Mouse (Mus musculus): ENCODE data around the gene Srpx. TPM values are rescaled to one million over a fixed set of nuclear protein-coding genes. Genes with fewer than 3 reads are reported as not detected.

The Srpx gene
- polyA plus RNA-seq (2014; fragmentation: Nextera tagmentation; extraction: Ambion mirVana): 0.76 and 3.1 TPM in 2 replicates

DNA sequence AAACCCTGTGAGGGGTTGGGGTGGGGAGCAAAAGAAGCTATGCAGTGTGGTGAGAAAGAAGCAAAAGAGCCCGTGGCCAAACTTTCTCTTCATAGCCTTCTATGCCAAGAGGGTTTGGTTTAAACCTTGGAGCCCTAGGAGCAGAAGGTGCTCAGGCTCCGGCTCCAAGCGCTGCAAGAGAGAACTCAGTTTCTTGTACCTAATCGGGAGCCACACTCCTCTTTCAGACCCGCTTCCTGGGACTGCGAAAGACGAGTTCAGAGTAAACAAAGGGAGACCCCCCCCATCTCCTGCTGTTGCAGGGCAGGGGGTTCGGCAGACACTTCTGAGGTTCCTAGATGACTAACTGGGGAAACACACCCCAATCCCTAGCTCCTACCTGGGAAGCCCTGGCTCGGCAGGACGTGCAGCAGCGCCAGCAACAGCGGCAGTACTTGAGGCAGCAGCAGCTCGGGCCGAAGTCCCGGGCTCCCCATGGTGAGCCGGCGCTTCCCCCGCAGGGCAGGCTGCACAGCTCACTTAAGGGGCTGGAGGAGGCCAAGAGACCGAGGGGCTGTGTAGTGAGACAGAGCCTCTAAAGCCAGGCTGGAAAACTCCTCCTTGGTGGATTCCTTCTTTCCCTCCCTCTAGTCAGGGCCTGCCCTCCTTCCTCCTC lies at the start of gene Srpx:
Gene Srpx, minus strand, starts transcription at position 645 of the 655 bp plus-strand sequence.
- DNase-seq (peak; percentile 50), ATAC-seq (ENCODE audit: low FRiP score, low TSS enrichment) (peak; percentile 34; the same call in 1 of the 2 replicates)
- Histone ChIP-seq H3K27me3 (ENCODE audit: control insufficient read depth, insufficient read depth, low read length) (no peaks in the 10 kb centered on the region), H3K27ac (replicated peaks; ENCODE audit: low read depth, low read length) (no peak within 1 kb of the TSS), H3K4me2 (ENCODE audit: low read length) (peak within 1 kb of the TSS; percentile 55), H3K36me3 (ENCODE audit: control insufficient read depth, insufficient read depth, low read length) (no peaks in the 10 kb centered on the region), H3K9ac (replicated peaks; ENCODE audit: low read length) (peak within 1 kb of the TSS; percentile 43; the same call in 1 of the 2 replicates), H3K4me3 (replicated peaks; ENCODE audit: low read depth, low read length) (peak within 1 kb of the TSS; percentile 28), H3K9me3 (ENCODE audit: control insufficient read depth, low read length) (no peaks in the 10 kb centered on the region), H3K4me1 (ENCODE audit: control insufficient read depth, insufficient read depth, low read length) (no peaks in the 10 kb centered on the region)
- 23% methylated on average over 19 of the region's 19 CpGs for WGBS

DNA sequence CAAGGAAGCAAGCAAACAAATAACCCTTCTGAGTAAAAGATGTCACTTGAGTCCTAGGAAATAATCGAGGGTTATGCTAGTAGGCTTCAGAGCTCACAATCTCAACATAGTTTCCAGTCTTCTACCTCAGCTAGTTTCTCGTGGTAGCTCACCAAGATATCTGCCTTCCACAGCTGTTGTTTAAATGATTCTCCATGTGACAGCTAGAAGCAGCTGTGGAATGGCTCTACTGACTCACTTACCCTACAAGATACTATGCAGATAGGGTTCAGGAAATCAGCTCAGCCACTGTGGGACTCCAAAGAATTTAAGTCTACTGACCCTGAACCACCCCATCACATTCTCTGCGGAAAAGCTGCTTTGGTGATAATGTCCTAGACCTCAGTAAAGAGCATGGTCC lies 34.9 kb upstream of the Srpx start:
- ATAC-seq (ENCODE audit: low FRiP score, low TSS enrichment): no peak
- H3K9me3 ChIP-seq (ENCODE audit: control insufficient read depth, low read length): no peaks in the 10 kb centered on the region
- no peak overlapping the region for H3K4me3 ChIP-seq (replicated peaks; ENCODE audit: low read depth, low read length)
- H3K4me2 ChIP-seq (ENCODE audit: low read length): no peak overlapping the region
- no peaks in the 10 kb centered on the region for H3K4me1 ChIP-seq (ENCODE audit: control insufficient read depth, insufficient read depth, low read length)
- no peaks in the 10 kb centered on the region for H3K27me3 ChIP-seq (ENCODE audit: control insufficient read depth, insufficient read depth, low read length)
- no peak for DNase-seq
- H3K9ac ChIP-seq (replicated peaks; ENCODE audit: low read length): no peak overlapping the region
- H3K36me3 ChIP-seq (ENCODE audit: control insufficient read depth, insufficient read depth, low read length): no peaks in the 10 kb centered on the region
- 53% methylated on average over 3 of the region's 3 CpGs for WGBS
- no peak overlapping the region for H3K27ac ChIP-seq (replicated peaks; ENCODE audit: low read depth, low read length)

DNA sequence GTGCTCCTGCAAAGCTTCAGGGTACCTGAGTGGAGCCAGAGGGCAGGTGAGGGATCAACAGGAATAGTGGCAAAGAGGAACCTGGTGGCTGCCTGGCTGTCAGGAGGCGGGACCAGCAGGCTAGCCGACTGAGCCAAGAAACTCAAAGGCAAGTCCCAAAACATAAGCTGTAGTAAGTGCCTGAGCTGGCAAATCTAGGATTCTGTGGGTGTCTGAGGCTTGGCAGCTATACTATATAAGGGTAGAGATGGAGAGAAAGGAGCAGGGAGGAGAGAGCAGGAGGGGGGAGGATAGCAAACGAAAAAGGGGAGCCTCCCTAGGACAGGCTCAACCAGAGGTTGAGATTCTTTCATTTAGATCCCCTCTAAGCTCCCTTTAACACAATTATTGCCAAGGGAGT lies 1.7 kb downstream of the Srpx start:
- Histone ChIP-seq H3K4me2 (ENCODE audit: low read length) (no peak overlapping the region), H3K4me3 (replicated peaks; ENCODE audit: low read depth, low read length) (no peak overlapping the region), H3K27me3 (ENCODE audit: control insufficient read depth, insufficient read depth, low read length) (no peaks in the 10 kb centered on the region), H3K27ac (replicated peaks; ENCODE audit: low read depth, low read length) (no peak overlapping the region), H3K36me3 (ENCODE audit: control insufficient read depth, insufficient read depth, low read length) (no peaks in the 10 kb centered on the region), H3K9ac (replicated peaks; ENCODE audit: low read length) (no peak overlapping the region), H3K4me1 (ENCODE audit: control insufficient read depth, insufficient read depth, low read length) (no peaks in the 10 kb centered on the region), H3K9me3 (ENCODE audit: control insufficient read depth, low read length) (no peaks in the 10 kb centered on the region)
- no peak for DNase-seq
- no peak for ATAC-seq (ENCODE audit: low FRiP score, low TSS enrichment)
- 50% methylated on average over 3 of the region's 3 CpGs for WGBS

DNA sequence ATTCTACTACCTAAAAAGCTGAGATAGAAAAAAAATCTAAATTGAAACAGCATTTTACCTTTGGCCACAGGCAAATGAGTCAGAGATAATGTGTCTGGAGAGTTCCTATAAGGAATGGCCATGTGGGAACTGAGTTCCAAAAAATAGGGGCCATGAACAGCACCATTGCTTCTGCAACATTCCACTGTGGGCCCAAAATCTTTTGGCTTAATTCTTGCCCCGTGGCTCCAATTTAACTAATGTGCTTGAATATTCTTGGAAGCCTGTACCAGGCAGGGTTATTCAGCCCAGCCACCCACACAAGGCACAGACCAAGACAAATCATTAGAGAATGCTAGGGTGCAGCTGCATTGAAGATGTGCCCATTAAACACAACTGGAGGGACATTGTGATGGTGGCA lies 6.8 kb downstream of the Srpx start:
- no peaks in the 10 kb centered on the region for H3K27me3 ChIP-seq (ENCODE audit: control insufficient read depth, insufficient read depth, low read length)
- no peak overlapping the region for H3K9ac ChIP-seq (replicated peaks; ENCODE audit: low read length)
- H3K36me3 ChIP-seq (ENCODE audit: control insufficient read depth, insufficient read depth, low read length): no peaks in the 10 kb centered on the region
- no peak for DNase-seq
- no peaks in the 10 kb centered on the region for H3K4me1 ChIP-seq (ENCODE audit: control insufficient read depth, insufficient read depth, low read length)
- H3K9me3 ChIP-seq (ENCODE audit: control insufficient read depth, low read length): no peaks in the 10 kb centered on the region
- H3K4me3 ChIP-seq (replicated peaks; ENCODE audit: low read depth, low read length): no peak overlapping the region
- H3K27ac ChIP-seq (replicated peaks; ENCODE audit: low read depth, low read length): no peak overlapping the region
- no peak for ATAC-seq (ENCODE audit: low FRiP score, low TSS enrichment)
- no peak overlapping the region for H3K4me2 ChIP-seq (ENCODE audit: low read length)
- 70% methylated on average over 1 of the region's 1 CpGs for WGBS

DNA sequence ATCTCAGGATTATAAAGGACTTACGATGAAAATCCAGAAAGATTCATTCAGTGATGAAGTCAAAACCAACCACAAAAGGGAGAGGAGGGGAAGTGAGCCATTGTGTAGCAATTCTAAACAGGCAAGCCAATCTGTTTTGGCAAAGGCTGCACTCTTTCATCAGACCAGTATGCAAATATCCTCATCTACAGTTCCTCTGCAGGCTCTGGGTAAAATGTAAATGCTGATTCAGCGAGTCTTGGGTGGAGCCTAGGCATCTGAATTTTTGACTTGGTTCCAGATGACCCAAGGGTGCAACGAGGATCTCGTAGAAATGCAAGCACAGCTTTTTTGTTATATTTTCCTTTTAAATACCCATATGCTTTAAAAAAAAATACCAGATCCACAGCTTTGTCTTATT lies 9.0 kb downstream of the Srpx start:
- no peaks in the 10 kb centered on the region for H3K4me1 ChIP-seq (ENCODE audit: control insufficient read depth, insufficient read depth, low read length)
- ATAC-seq (ENCODE audit: low FRiP score, low TSS enrichment) (no peak), DNase-seq (no peak)
- H3K9ac ChIP-seq (replicated peaks; ENCODE audit: low read length): no peak overlapping the region
- no peaks in the 10 kb centered on the region for H3K9me3 ChIP-seq (ENCODE audit: control insufficient read depth, low read length)
- no peaks in the 10 kb centered on the region for H3K27me3 ChIP-seq (ENCODE audit: control insufficient read depth, insufficient read depth, low read length)
- no peak overlapping the region for H3K27ac ChIP-seq (replicated peaks; ENCODE audit: low read depth, low read length)
- 60% methylated on average over 4 of the region's 4 CpGs for WGBS
- no peaks in the 10 kb centered on the region for H3K36me3 ChIP-seq (ENCODE audit: control insufficient read depth, insufficient read depth, low read length)
- H3K4me3 ChIP-seq (replicated peaks; ENCODE audit: low read depth, low read length): no peak overlapping the region
- H3K4me2 ChIP-seq (ENCODE audit: low read length): no peak overlapping the region

DNA sequence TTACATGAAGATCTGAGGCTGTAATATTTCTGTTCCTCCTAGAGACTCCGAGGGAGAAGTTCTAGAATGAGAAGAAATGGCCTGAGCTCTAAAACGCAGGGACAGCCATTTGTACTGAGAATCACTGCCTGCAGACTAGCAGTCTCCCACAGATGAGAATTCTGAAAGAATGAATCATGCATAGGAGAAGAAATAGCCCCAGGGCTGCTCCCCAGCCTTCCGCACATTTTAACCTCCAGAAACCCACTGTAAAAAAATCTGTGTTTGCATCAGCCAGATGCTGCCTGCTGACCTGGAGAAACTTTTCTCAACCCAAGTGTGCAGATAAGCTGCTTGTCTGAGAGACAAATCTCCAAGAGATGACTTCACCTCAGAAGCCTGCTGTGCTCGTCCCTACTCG lies 12.0 kb downstream of the Srpx start:
- ATAC-seq (ENCODE audit: low FRiP score, low TSS enrichment) (no peak), DNase-seq (no peak)
- H3K4me2 ChIP-seq (ENCODE audit: low read length): no peak overlapping the region
- no peaks in the 10 kb centered on the region for H3K4me1 ChIP-seq (ENCODE audit: control insufficient read depth, insufficient read depth, low read length)
- no peaks in the 10 kb centered on the region for H3K36me3 ChIP-seq (ENCODE audit: control insufficient read depth, insufficient read depth, low read length)
- no peak overlapping the region for H3K27ac ChIP-seq (replicated peaks; ENCODE audit: low read depth, low read length)
- H3K4me3 ChIP-seq (replicated peaks; ENCODE audit: low read depth, low read length): no peak overlapping the region
- H3K27me3 ChIP-seq (ENCODE audit: control insufficient read depth, insufficient read depth, low read length): no peaks in the 10 kb centered on the region
- no peak overlapping the region for H3K9ac ChIP-seq (replicated peaks; ENCODE audit: low read length)
- H3K9me3 ChIP-seq (ENCODE audit: control insufficient read depth, low read length): no peaks in the 10 kb centered on the region
- 78% methylated on average over 5 of the region's 5 CpGs for WGBS

DNA sequence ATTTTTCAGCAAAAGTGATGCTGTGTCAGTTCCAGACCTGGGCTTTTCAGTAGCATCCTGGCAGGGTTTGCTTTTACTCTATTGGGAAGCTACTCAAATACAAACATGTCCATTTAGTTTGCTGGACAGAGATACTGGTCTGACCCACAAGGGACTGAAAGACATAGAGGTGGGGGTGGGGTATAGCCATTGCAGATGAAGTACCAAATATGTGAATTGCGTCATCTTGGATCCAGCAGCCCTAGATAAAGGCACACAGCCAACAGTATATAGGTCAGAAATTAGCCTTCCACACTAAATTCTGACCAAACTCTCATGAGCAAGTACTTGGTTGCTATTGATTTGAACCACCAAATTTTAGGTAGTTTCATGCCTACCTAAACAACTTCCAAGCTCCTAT lies 14.8 kb downstream of the Srpx start:
- Histone ChIP-seq H3K4me3 (replicated peaks; ENCODE audit: low read depth, low read length) (no peak overlapping the region), H3K27ac (replicated peaks; ENCODE audit: low read depth, low read length) (no peak overlapping the region), H3K9me3 (ENCODE audit: control insufficient read depth, low read length) (no peaks in the 10 kb centered on the region), H3K36me3 (ENCODE audit: control insufficient read depth, insufficient read depth, low read length) (no peaks in the 10 kb centered on the region), H3K4me1 (ENCODE audit: control insufficient read depth, insufficient read depth, low read length) (no peaks in the 10 kb centered on the region), H3K4me2 (ENCODE audit: low read length) (no peak overlapping the region), H3K27me3 (ENCODE audit: control insufficient read depth, insufficient read depth, low read length) (no peaks in the 10 kb centered on the region), H3K9ac (replicated peaks; ENCODE audit: low read length) (no peak overlapping the region)
- no peak for DNase-seq
- WGBS: 92% methylated on average over 1 of the region's 1 CpGs
- no peak for ATAC-seq (ENCODE audit: low FRiP score, low TSS enrichment)

DNA sequence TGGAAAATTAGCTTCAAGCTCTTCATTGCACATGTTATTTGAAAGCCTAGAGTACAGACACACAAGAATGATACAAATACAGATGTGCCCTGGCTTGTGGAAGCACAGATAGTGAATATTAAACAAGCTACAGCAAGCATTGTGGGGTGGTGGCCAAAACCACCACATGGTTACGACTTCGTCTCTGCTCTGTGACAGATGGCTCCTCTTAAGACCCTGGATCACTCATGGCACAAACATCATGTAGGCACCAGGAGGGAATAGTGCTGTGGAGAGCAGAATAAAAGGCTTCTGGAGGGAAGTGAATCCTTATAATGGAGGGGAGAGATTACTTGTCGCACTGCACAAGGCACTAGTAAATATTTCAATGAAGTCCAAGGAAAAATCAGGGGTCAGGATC lies 21.7 kb downstream of the Srpx start:
- Histone ChIP-seq H3K36me3 (ENCODE audit: control insufficient read depth, insufficient read depth, low read length) (no peaks in the 10 kb centered on the region), H3K27ac (replicated peaks; ENCODE audit: low read depth, low read length) (no peak overlapping the region), H3K4me3 (replicated peaks; ENCODE audit: low read depth, low read length) (no peak overlapping the region), H3K4me1 (ENCODE audit: control insufficient read depth, insufficient read depth, low read length) (no peaks in the 10 kb centered on the region), H3K9ac (replicated peaks; ENCODE audit: low read length) (no peak overlapping the region), H3K9me3 (ENCODE audit: control insufficient read depth, low read length) (no peaks in the 10 kb centered on the region), H3K4me2 (ENCODE audit: low read length) (no peak overlapping the region), H3K27me3 (ENCODE audit: control insufficient read depth, insufficient read depth, low read length) (no peaks in the 10 kb centered on the region)
- WGBS: 72% methylated on average over 3 of the region's 3 CpGs
- ATAC-seq (ENCODE audit: low FRiP score, low TSS enrichment): no peak
- no peak for DNase-seq

DNA sequence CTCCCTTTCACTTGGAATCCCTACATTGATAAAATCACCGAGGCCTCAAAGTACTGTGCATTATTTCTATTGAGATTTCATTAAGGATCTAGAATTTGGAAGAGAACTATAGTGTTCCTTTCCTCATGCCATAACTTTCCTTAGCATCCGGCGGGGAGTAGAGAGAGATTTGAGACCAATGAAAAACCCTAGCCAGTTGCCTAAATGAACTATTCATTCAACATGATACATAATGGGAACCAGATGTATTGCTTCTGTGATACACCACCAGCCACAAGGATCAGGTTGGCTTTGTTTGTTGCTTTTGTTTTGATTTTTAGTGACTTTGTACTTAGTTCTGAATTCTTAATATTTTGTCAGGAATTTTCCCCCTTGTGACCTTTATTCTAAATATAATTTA lies 37.1 kb downstream of the Srpx start:
- Histone ChIP-seq H3K4me3 (replicated peaks; ENCODE audit: low read depth, low read length) (no peak overlapping the region), H3K27ac (replicated peaks; ENCODE audit: low read depth, low read length) (no peak overlapping the region), H3K4me2 (ENCODE audit: low read length) (no peak overlapping the region), H3K9me3 (ENCODE audit: control insufficient read depth, low read length) (no peaks in the 10 kb centered on the region), H3K27me3 (ENCODE audit: control insufficient read depth, insufficient read depth, low read length) (no peaks in the 10 kb centered on the region), H3K9ac (replicated peaks; ENCODE audit: low read length) (no peak overlapping the region), H3K4me1 (ENCODE audit: control insufficient read depth, insufficient read depth, low read length) (no peaks in the 10 kb centered on the region), H3K36me3 (ENCODE audit: control insufficient read depth, insufficient read depth, low read length) (no peaks in the 10 kb centered on the region)
- DNase-seq: no peak
- ATAC-seq (ENCODE audit: low FRiP score, low TSS enrichment): no peak
- 72% methylated on average over 3 of the region's 3 CpGs for WGBS
